Mouse (Mus musculus) lung, postnatal 0 days (tissue): ENCODE measurements around the gene Wwc1. TPM values are rescaled to one million over a fixed set of nuclear protein-coding genes. Genes with fewer than 3 reads are reported as not detected.
A peak's percentile ranks its signal among the peaks of the same experiment; 100 is the strongest.

Experiments
- ATAC-seq: fragments of 200-750 bp; cut with Nextera tagmentation; 2 replicates; pipeline ENCODE4 v1.8.0; 2017; ENCODE audit warnings: moderate library complexity
- DNase-seq: peaks from one replicate; pipeline ENCODE4 v3.0.0-alpha.2; 2016; ENCODE audit warnings: low spot score
- H3K27ac ChIP-seq: fragments of 300-500 bp; sonication (generic); 2 replicates; pipeline ENCODE4 v1.5.1; 2014; ENCODE audit warnings: antibody characterized with exemption, mild to moderate bottlenecking, low read length, mixed read lengths
- H3K27me3 ChIP-seq: fragments of 300-500 bp; sonication (generic); replicated peaks from 2 replicates; pipeline ENCODE4 v1.6.1; 2014; ENCODE audit warnings: low read length, mixed read lengths; ENCODE audit not compliant: insufficient read depth
- H3K36me3 ChIP-seq: fragments of 300-500 bp; sonication (generic); 2 replicates; pipeline ENCODE4 v1.6.1; 2014; ENCODE audit warnings: low read length, mixed read lengths; ENCODE audit not compliant: insufficient read depth
- H3K4me1 ChIP-seq: fragments of 300-500 bp; sonication (generic); 2 replicates; pipeline ENCODE4 v1.6.1; 2014; ENCODE audit warnings: antibody characterized with exemption, low read depth, low read length, mixed read lengths; ENCODE audit not compliant: insufficient read depth
- H3K4me2 ChIP-seq: fragments of 300-500 bp; sonication (generic); replicated peaks from 2 replicates; pipeline ENCODE4 v1.6.1; 2014; ENCODE audit warnings: low read depth, mild to moderate bottlenecking, low read length, moderate library complexity, mixed read lengths
- H3K4me3 ChIP-seq: fragments of 300-500 bp; sonication (generic); 2 replicates; pipeline ENCODE4 v1.5.1; 2014; ENCODE audit warnings: low read depth, low read length
- H3K9ac ChIP-seq: fragments of 300-500 bp; sonication (generic); replicated peaks from 2 replicates; pipeline ENCODE4 v1.6.1; 2014; ENCODE audit warnings: low read depth, mild to moderate bottlenecking
- H3K9me3 ChIP-seq: fragments of 300-500 bp; sonication (generic); 2 replicates; pipeline ENCODE4 v1.6.1; 2016; ENCODE audit warnings: low read length, mixed read lengths
- CTCF ChIP-seq: IDR thresholded peaks from 2 replicates; pipeline ENCODE4 v1.5.1; 2016; ENCODE audit warnings: antibody characterized with exemption, mild to moderate bottlenecking
- EP300 ChIP-seq: IDR thresholded peaks from 2 replicates; pipeline ENCODE4 v1.6.1; 2016; ENCODE audit warnings: antibody characterized with exemption, mild to moderate bottlenecking, control low read depth
- WGBS: fragments of 180-500 bp; shearing (Covaris S2); extraction: QIAGEN DNeasy Blood & Tissue Kit; methylation state at CpG from one replicate; pipeline ENCODE4 v1.1.7; 2014; 5-methylcytosine and 5-hydroxymethylcytosine counted together
- polyA plus RNA-seq: library from polyadenylated mRNA; unstranded; fragments of >200 nt; fragmentation: Nextera tagmentation; extraction: Ambion mirVana; gene quantifications from 2 replicates; pipeline ENCODE4 v1.2.1, GENCODE M21; 2015

Gene Wwc1
- polyA plus RNA-seq, 1 experiment from 2014 or later = 22.1 TPM

DNA sequence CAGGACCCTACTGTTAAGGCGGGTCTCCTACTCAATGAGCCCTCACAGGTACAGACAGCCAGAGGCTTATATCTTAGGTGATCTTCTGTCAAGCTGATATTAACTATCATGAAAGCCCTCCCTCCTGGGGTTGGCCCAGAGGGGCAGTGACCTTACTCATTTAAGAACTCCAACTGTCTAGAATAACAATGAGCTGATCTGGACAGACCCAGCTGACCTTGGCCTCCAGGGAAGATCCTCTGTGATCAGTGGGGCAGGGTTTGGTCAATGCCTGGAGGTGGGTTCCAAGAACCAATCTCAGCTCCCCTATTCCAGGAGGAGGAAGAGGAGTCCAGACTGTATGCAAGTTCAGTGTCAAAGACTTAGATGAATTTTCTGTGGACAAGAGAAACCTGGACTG lies 45.2 kb downstream of the Wwc1 start:
- TF ChIP-seq EP300 = no peak
- no peak for TF ChIP-seq CTCF
- Histone ChIP-seq H3K27me3 (no peaks in the 10 kb centered on the region), H3K9me3 (no peaks in the 10 kb centered on the region), H3K4me2 (no peak overlapping the region), H3K36me3 (no peaks in the 10 kb centered on the region), H3K4me1 (peaks cover 8% of the 10 kb centered on the region), H3K27ac (peak overlapping the region; percentile 58; the same call in 1 of the 2 replicates), H3K9ac (no peak overlapping the region), H3K4me3 (no peak overlapping the region)
- WGBS = 72% methylated on average over 1 of the region's 1 CpGs
- DNase-seq = no peak
- ATAC-seq = no peak

DNA sequence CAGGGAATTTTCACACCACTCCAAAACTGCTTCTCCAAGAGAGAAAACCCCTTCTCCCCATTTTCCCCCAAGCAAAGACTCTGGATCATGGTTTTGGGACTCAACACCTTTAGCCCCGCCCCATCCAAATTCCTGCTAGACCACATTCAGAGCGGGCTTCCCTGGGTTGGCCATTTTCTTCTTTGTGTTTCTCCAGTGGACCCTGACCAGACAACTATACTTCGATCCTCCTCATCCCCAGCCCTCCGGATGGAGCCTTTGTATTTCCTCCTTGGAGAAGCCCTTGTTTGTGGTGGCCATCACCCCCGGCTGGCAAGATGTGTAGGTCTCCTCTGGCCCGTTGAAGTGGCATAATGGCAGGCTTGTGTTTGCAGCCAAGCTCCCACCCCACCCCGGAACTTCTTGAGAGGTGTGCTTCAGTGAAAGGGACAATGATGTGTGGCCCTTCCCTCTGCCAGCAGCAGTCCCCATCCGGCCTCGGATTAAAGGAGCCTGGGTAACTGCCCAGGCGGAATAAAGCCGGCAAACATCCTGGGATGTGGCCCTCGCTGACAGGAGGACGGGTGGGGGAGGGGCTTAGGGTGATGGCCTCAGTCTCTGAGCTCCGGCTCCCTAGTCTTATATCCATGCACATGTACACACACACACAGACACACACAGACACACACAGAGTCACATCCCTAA lies 46.8 kb downstream of the Wwc1 start:
- TF ChIP-seq EP300 (no peak), CTCF (no peak)
- DNase-seq (peak; percentile 36), ATAC-seq (peak; percentile 20; the same call in 1 of the 2 replicates)
- Histone ChIP-seq H3K4me1 (peaks cover 8% of the 10 kb centered on the region), H3K9me3 (no peaks in the 10 kb centered on the region), H3K36me3 (no peaks in the 10 kb centered on the region), H3K4me2 (no peak overlapping the region), H3K27ac (peak overlapping the region; percentile 27), H3K27me3 (no peaks in the 10 kb centered on the region), H3K4me3 (no peak overlapping the region), H3K9ac (no peak overlapping the region)
- 27% methylated on average over 14 of the region's 14 CpGs for WGBS

DNA sequence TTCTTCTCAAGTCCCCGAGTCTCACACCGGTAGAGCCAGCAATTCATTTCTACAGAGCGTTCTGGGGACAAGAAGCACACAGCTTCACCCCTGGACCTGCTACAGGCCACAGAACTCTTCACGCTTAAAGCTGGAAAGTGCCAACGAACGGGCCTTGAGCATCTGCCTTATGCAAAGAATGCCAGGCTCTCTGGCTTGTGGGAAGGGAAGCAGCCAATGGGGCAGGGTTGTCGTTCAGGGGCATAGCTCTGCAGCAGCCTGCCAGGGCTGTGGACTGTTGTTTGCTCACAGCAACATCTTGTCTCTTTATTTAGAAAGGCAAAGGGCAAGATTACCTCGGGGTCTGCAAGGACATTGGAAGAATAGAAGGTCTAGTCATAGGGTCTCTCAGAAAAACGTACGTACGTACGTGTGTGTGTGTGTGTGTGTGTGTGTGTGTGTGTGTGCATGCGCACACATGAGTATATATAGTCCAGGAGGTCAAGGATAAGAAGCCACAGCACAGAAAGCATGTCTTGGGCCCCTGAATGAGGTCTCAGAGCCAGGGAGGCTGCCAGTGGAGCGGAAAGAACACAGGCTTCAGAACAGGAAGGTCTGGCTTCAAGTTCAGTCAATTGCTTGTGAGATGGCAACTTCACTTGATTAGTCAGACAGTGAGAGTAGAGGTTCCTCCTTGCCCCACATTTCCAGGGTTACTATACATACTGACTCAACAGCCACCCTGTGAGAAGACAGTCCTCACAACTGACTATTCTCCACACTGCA lies 48.0 kb downstream of the Wwc1 start:
- H3K4me1 ChIP-seq = peaks cover 8% of the 10 kb centered on the region
- H3K4me2 ChIP-seq = no peak overlapping the region
- peak overlapping the region; percentile 22 for H3K27ac ChIP-seq
- no peak for ATAC-seq
- WGBS = 67% methylated on average over 14 of the region's 14 CpGs
- no peaks in the 10 kb centered on the region for H3K27me3 ChIP-seq
- H3K9me3 ChIP-seq = no peaks in the 10 kb centered on the region
- H3K9ac ChIP-seq = no peak overlapping the region
- TF ChIP-seq CTCF = no peak
- no peak for TF ChIP-seq EP300
- H3K36me3 ChIP-seq = no peaks in the 10 kb centered on the region
- no peak for DNase-seq
- no peak overlapping the region for H3K4me3 ChIP-seq

DNA sequence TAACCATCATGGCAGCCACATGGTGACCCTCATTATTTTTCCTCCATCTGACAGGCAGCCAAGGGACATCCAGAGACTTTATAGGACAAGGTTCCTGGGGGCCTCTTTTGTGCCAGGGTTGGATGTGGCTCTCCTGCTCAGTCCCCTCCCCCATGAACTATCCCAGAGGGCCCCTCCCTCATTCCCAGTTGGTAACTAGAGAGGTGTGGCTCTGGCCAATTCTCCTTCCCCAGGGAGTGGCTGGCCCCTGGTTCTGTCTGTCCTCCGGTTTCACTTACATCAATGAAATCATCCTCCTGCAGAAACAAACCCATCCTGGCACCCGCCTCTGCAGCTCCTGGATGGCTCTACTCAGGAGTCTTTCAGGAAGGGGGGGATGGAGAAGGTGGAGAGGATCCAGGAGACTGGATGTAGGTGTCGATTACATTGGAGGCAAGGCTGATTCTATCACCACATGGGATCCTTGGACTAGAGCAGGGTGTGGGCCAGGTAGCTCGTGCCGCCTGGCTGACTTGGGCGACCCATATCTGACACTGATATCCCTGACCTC lies 49.7 kb downstream of the Wwc1 start:
- no peak for ATAC-seq
- WGBS = 80% methylated on average over 6 of the region's 6 CpGs
- no peak overlapping the region for H3K9ac ChIP-seq
- H3K36me3 ChIP-seq = no peaks in the 10 kb centered on the region
- no peak overlapping the region for H3K4me3 ChIP-seq
- no peak for DNase-seq
- no peak overlapping the region for H3K27ac ChIP-seq
- no peak overlapping the region for H3K4me2 ChIP-seq
- H3K9me3 ChIP-seq = no peaks in the 10 kb centered on the region
- H3K27me3 ChIP-seq = no peaks in the 10 kb centered on the region
- TF ChIP-seq EP300 = no peak
- TF ChIP-seq CTCF = no peak
- H3K4me1 ChIP-seq = peaks cover 8% of the 10 kb centered on the region

DNA sequence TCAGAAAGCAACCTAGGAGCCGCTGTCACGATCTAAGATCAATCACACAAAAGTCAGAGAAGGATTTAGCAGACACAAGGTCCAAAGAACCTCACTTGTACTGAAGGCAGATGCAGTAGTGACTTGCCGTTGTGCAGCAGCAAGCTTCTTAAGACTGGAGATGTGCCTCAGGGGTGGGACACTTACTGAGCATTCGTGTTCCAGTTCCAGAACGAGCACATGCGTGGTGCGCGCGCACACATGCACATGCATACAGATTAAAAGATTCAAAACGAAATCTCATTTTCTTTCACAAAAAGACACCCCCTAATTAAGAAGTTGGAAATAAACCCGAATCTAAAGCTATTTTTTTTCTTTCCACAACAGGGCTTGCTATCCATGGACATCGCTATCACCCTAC lies 51.9 kb downstream of the Wwc1 start:
- Histone ChIP-seq H3K4me2 (no peak overlapping the region), H3K9ac (no peak overlapping the region), H3K27ac (no peak overlapping the region), H3K4me1 (peaks cover 11% of the 10 kb centered on the region), H3K36me3 (no peaks in the 10 kb centered on the region), H3K27me3 (no peaks in the 10 kb centered on the region), H3K4me3 (no peak overlapping the region), H3K9me3 (no peaks in the 10 kb centered on the region)
- 89% methylated on average over 12 of the region's 12 CpGs for WGBS
- DNase-seq (no peak), ATAC-seq (no peak)
- TF ChIP-seq CTCF (no peak), EP300 (no peak)

DNA sequence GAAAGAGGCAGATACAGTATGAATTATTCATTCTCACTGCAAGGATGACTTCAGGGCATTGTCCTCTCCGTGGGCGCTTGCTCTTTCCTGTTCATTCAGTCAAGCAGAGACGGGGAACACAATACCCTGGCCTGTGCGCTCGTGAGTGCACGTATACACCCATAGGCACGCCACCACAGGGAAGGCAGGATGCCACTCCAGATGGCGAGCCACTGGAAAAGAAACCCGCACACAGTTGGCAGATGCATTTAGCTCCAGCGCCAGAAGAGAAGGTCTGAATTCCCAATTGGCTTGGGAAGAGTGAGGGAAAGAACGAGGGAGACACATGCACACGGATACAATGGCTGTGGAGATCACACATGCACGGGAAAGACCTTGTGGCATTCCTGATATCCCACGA lies 53.0 kb downstream of the Wwc1 start:
- 63% methylated on average over 14 of the region's 14 CpGs for WGBS
- H3K27me3 ChIP-seq = no peaks in the 10 kb centered on the region
- H3K4me2 ChIP-seq = no peak overlapping the region
- no peaks in the 10 kb centered on the region for H3K9me3 ChIP-seq
- TF ChIP-seq EP300 = no peak
- no peak for TF ChIP-seq CTCF
- no peak overlapping the region for H3K9ac ChIP-seq
- no peaks in the 10 kb centered on the region for H3K36me3 ChIP-seq
- H3K27ac ChIP-seq = no peak overlapping the region
- H3K4me3 ChIP-seq = no peak overlapping the region
- H3K4me1 ChIP-seq = peaks cover 11% of the 10 kb centered on the region
- DNase-seq = no peak
- no peak for ATAC-seq
